Mouse (Mus musculus) embryonic fibroblast, embryonic 13.5 days (primary cell): ENCODE data around the gene 1700003E16Rik. TPM values are rescaled to one million over a fixed set of nuclear protein-coding genes. Genes with fewer than 3 reads are reported as not detected.

ENCODE experiments used
- H3K27ac ChIP-seq: 2 replicates; pipeline ENCODE4 v1.5.1; 2012; ENCODE audit warnings: low read length, control low read depth, inconsistent platforms; ENCODE audit not compliant: insufficient read depth
- H3K4me1 ChIP-seq: 2 replicates; pipeline ENCODE4 v1.6.1; 2011; ENCODE audit warnings: low read length; ENCODE audit not compliant: control insufficient read depth, insufficient read depth
- H3K4me3 ChIP-seq: 2 replicates; pipeline ENCODE4 v1.5.1; 2011; ENCODE audit warnings: mild to moderate bottlenecking, control low read depth, low read length; ENCODE audit not compliant: insufficient read depth
- CTCF ChIP-seq: IDR thresholded peaks from 2 replicates; pipeline ENCODE4 v1.5.1; 2011; ENCODE audit warnings: mild to moderate bottlenecking, control low read depth, low read length, moderate library complexity, borderline replicate concordance; ENCODE audit not compliant: insufficient read depth
- POLR2A ChIP-seq: IDR thresholded peaks from 2 replicates; pipeline ENCODE4 v1.6.1; 2011; ENCODE audit warnings: low read depth, mild to moderate bottlenecking, control low read depth, low read length, moderate library complexity
- polyA plus RNA-seq: library from polyadenylated mRNA; stranded (reverse); fragments of >200 nt; gene quantifications from 2 replicates; pipeline ENCODE4 v1.2.4, GENCODE M21; 2011; ENCODE audit warnings: low read depth; ENCODE audit not compliant: missing spikeins, insufficient read length

1700003E16Rik gene
- polyA plus RNA-seq, 1 experiment, result 0.51 TPM

GRCm38 (mm10) chr6:83125331-83125730 is 30.9 kb upstream of the 1700003E16Rik start, which contains the start of gene Ino80b:
Gene Ino80b, minus strand, starts transcription at chr6:83125431.
- Histone ChIP-seq H3K27ac (no peak within 1 kb of the TSS), H3K4me3 (peak within 1 kb of the TSS; percentile 75), H3K4me1 (peaks cover 4% of the 10 kb centered on the region; the same call in 1 of the 2 replicates)
- TF ChIP-seq POLR2A (no peak), CTCF (no peak)

GRCm38 (mm10) chr6:83127419-83127818 is 28.8 kb upstream of the 1700003E16Rik start:
- Histone ChIP-seq H3K27ac (no peak overlapping the region), H3K4me1 (peaks cover 4% of the 10 kb centered on the region; the same call in 1 of the 2 replicates), H3K4me3 (no peak overlapping the region)
- TF ChIP-seq POLR2A (no peak), CTCF (no peak)

- H3K27ac ChIP-seq, result no peak overlapping the region
- peaks cover 3% of the 10 kb centered on the region; the same call in 1 of the 2 replicates for H3K4me1 ChIP-seq
- H3K4me3 ChIP-seq, result no peak overlapping the region
- TF ChIP-seq POLR2A, result peak; percentile 27; the same call in 1 of the 2 replicates
- no peak for TF ChIP-seq CTCF
Observed at GRCm38 (mm10) chr6:83131469-83132034, 24.7 kb upstream of the 1700003E16Rik start.

- peaks cover 3% of the 10 kb centered on the region; the same call in 1 of the 2 replicates for H3K4me1 ChIP-seq
- H3K27ac ChIP-seq, result no peak overlapping the region
- 0 out of 2 replicates have a peak, but pooled peaks have one; percentile 25 for TF ChIP-seq POLR2A
- no peak for TF ChIP-seq CTCF
Observed at GRCm38 (mm10) chr6:83132176-83132919, 23.9 kb upstream of the 1700003E16Rik start.

GRCm38 (mm10) chr6:83134226-83134625 is 22.0 kb upstream of the 1700003E16Rik start:
- Histone ChIP-seq H3K4me1 (peaks cover 6% of the 10 kb centered on the region; the same call in 1 of the 2 replicates), H3K4me3 (no peak overlapping the region)
- TF ChIP-seq CTCF, result no peak
- no peak for TF ChIP-seq POLR2A

More at GRCm38 (mm10) chr6:83132176-83132919, 23.9 kb upstream of the 1700003E16Rik start:
- no peak overlapping the region for H3K4me3 ChIP-seq

GRCm38 (mm10) chr6:83134951-83135513 is 21.2 kb upstream of the 1700003E16Rik start, which contains the start of gene Rtkn:
Gene Rtkn, plus strand, starts transcription at chr6:83135463.
- TF ChIP-seq POLR2A, result 0 out of 2 replicates have a peak, but pooled peaks have one; percentile 2
- no peak for TF ChIP-seq CTCF
- peaks cover 6% of the 10 kb centered on the region; the same call in 1 of the 2 replicates for H3K4me1 ChIP-seq
- H3K4me3 ChIP-seq, result peak within 1 kb of the TSS; percentile 56
- peak within 1 kb of the TSS; percentile 98 for H3K27ac ChIP-seq

More at GRCm38 (mm10) chr6:83134226-83134625, 22.0 kb upstream of the 1700003E16Rik start:
- no peak overlapping the region for H3K27ac ChIP-seq

GRCm38 (mm10) chr6:83135571-83136161 is 20.5 kb upstream of the 1700003E16Rik start:
- Histone ChIP-seq H3K4me1 (peaks cover 6% of the 10 kb centered on the region; the same call in 1 of the 2 replicates), H3K4me3 (peak overlapping the region; percentile 56), H3K27ac (peak overlapping the region; percentile 98)
- peak; percentile 27; the same call in 1 of the 2 replicates for TF ChIP-seq POLR2A
- no peak for TF ChIP-seq CTCF

GRCm38 (mm10) chr6:83136291-83136880 is 19.8 kb upstream of the 1700003E16Rik start:
- Histone ChIP-seq H3K27ac (peak overlapping the region; percentile 98), H3K4me1 (peaks cover 6% of the 10 kb centered on the region; the same call in 1 of the 2 replicates), H3K4me3 (peak overlapping the region; percentile 56)
- peak; percentile 81 for TF ChIP-seq POLR2A
- TF ChIP-seq CTCF, result no peak

- Histone ChIP-seq H3K4me1 (peaks cover 6% of the 10 kb centered on the region; the same call in 1 of the 2 replicates), H3K4me3 (peak overlapping the region; percentile 56), H3K27ac (peak overlapping the region; percentile 98)
- TF ChIP-seq POLR2A (peak; percentile 71; the same call in 1 of the 2 replicates), CTCF (no peak)
Observed at GRCm38 (mm10) chr6:83136881-83137575, 19.2 kb upstream of the 1700003E16Rik start.
